Mouse (Mus musculus): ENCODE data around the gene Zfr.

- TF ChIP-seq CTCF (IDR thresholded peaks at IDR 0.05; ENCODE audit: low read depth, low read length) (no peak), POLR2A (IDR thresholded peaks at IDR 0.05; ENCODE audit: insufficient read depth, low read length) (no peak)
Observed at GRCm38 (mm10) chr15:12201856-12202255, 84.2 kb downstream of the Zfr start.
